ENCODE assay signal across 13 mouse cellular contexts in the genomic region with DNA sequence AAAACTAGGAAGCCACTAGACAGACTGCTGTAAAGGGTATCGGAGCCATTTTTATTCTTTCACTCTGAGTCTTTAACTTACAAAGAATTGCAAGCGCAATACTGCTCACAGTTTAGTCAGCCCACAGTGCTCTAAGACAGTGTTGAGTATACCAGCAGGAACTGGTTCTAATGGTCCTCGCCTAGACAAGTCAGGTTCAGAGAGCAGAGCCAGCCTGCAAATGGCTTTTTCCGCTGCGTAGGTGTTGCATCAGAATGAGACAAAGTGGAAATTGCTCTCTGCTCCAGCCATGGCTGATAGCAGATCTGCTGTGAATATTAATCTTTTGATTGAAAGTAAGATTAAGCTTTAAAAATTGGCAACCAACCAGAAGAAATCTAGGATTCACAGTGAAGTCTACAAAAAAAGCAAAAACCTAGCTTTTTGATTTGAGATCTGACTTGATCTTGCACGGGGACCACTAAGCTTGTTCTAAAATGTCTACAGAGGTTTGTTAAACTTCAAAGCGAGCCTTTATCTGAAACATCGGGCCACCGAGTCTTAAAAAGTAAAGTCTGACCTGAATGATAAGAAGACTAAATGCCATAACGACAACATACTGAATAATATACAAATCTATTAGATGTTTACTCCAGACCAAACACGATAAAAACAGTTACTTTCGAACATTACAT. TPM values are rescaled to one million over a fixed set of nuclear protein-coding genes. Genes with fewer than 3 reads are reported as not detected.
A peak's percentile ranks its signal among the peaks of the same experiment; 100 is the strongest.
DNase-seq lines count a peak whose midpoint lies in the region; ATAC-seq lines count a peak whose summit lies in the region.
"Had no signal": no experiment of that assay in that cellular context is flagged by ENCODE, and none has a peak within 500 bp of the region (broad histone marks: within the 10 kb centered on the region; RNA-seq: fewer than 3 reads in every experiment).

No protein-coding gene starts in this region.

- WGBS in neural tube, embryonic 12.5 days = 76% methylated on average over 12 of the region's 12 CpGs
- WGBS in hindbrain, embryonic 14.5 days = 58% methylated on average over 12 of the region's 12 CpGs
- 52% methylated on average over 12 of the region's 12 CpGs for WGBS in neural tube, embryonic 15.5 days

- no peak overlapping the region; the same call in 1 of the 2 replicates for H3K27ac ChIP-seq in neural tube, embryonic 12.5 days
- peak overlapping the region; percentile 83 for H3K27ac ChIP-seq in hindbrain, embryonic 14.5 days
- H3K27ac ChIP-seq in neural tube, embryonic 15.5 days (replicated peaks) = peak overlapping the region; percentile 71
- H3K27ac ChIP-seq: gastrocnemius, adult 2 months; liver, embryonic 14.5 days had no signal

- peaks cover 14% of the 10 kb centered on the region for H3K4me1 ChIP-seq in neural tube, embryonic 12.5 days
- peaks cover 27% of the 10 kb centered on the region for H3K4me1 ChIP-seq in hindbrain, embryonic 14.5 days (replicated peaks; ENCODE audit: control insufficient read depth, insufficient read depth, low read length)
- peaks cover 21% of the 10 kb centered on the region for H3K4me1 ChIP-seq in neural tube, embryonic 15.5 days

- H3K4me2 ChIP-seq in neural tube, embryonic 12.5 days (replicated peaks) = no peak overlapping the region
- peak overlapping the region; percentile 30 for H3K4me2 ChIP-seq in hindbrain, embryonic 14.5 days (replicated peaks)
- peak overlapping the region; percentile 33 for H3K4me2 ChIP-seq in neural tube, embryonic 15.5 days

- peak; percentile 17 for DNase-seq in cerebellum, adult 11 months
- DNase-seq in cerebellum, adult 11-12 months = no peak
- DNase-seq in neural tube, embryonic 10.5 days (ENCODE audit: extremely low spot score, low spot score) = no peak
- DNase-seq in hindbrain, embryonic 14.5 days (ENCODE audit: low spot score) = peak; percentile 23
- DNase-seq: gastrocnemius, adult 2 months; thymus, postnatal 14 days had no signal

- H3K27me3 ChIP-seq in neural tube, embryonic 12.5 days (replicated peaks) = no peaks in the 10 kb centered on the region
- H3K27me3 ChIP-seq in hindbrain, embryonic 14.5 days (ENCODE audit: control insufficient read depth, insufficient read depth, low read length) = no peaks in the 10 kb centered on the region
- H3K27me3 ChIP-seq in neural tube, embryonic 15.5 days (replicated peaks) = no peaks in the 10 kb centered on the region

- peak; percentile 65 for ATAC-seq in neural tube, embryonic 12.5 days (ENCODE audit: low FRiP score, low read depth)
- peak; percentile 56 for ATAC-seq in hindbrain, embryonic 14.5 days (ENCODE audit: low FRiP score)
- ATAC-seq in neural tube, embryonic 15.5 days (ENCODE audit: low FRiP score) = peak; percentile 49; the same call in 1 of the 2 replicates
- no peak for ATAC-seq in erythroid progenitor cell, adult 5-6 weeks (replicated peaks; ENCODE audit: low FRiP score, poor library complexity, severe bottlenecking)
- no peak for ATAC-seq in inflammation-experienced regulatory T-cells, adult 6 months
- ATAC-seq: intestine, postnatal 0 days had no signal

- no peak overlapping the region for H3K4me3 ChIP-seq in neural tube, embryonic 12.5 days
- H3K4me3 ChIP-seq in hindbrain, embryonic 14.5 days (replicated peaks; ENCODE audit: low read length) = no peak overlapping the region
- no peak overlapping the region for H3K4me3 ChIP-seq in neural tube, embryonic 15.5 days (replicated peaks)
- H3K4me3 ChIP-seq: gastrocnemius, adult 2 months had no signal

- H3K9me3 ChIP-seq in neural tube, embryonic 12.5 days = no peaks in the 10 kb centered on the region
- H3K9me3 ChIP-seq in hindbrain, embryonic 14.5 days (ENCODE audit: control insufficient read depth, low read length) = no peaks in the 10 kb centered on the region
- no peaks in the 10 kb centered on the region for H3K9me3 ChIP-seq in neural tube, embryonic 15.5 days (replicated peaks)

- H3K9ac ChIP-seq in neural tube, embryonic 12.5 days = no peak overlapping the region
- no peak overlapping the region for H3K9ac ChIP-seq in hindbrain, embryonic 14.5 days
- H3K9ac ChIP-seq in neural tube, embryonic 15.5 days (replicated peaks) = no peak overlapping the region
- H3K9ac ChIP-seq: liver, embryonic 14.5 days had no signal

- H3K36me3 ChIP-seq in neural tube, embryonic 12.5 days = no peaks in the 10 kb centered on the region
- 0 out of 2 replicates have a peak, but pooled peaks cover 11% of the 10 kb centered on the region for H3K36me3 ChIP-seq in hindbrain, embryonic 14.5 days (replicated peaks; ENCODE audit: control insufficient read depth, insufficient read depth)
- no peaks in the 10 kb centered on the region for H3K36me3 ChIP-seq in neural tube, embryonic 15.5 days

RNA-seq across cellular contexts. Expression of gene Nap1l5, which starts 25.8 kb away (rescaled TPM):
- 67.1 and 72.7 TPM in 2 replicates for polyA plus RNA-seq in neural tube, embryonic 12.5 days (2016; fragmentation: Nextera tagmentation; extraction: Ambion mirVana)
- 338 and 425 TPM in 2 replicates for polyA plus RNA-seq in hindbrain, embryonic 14.5 days (2014; fragmentation: Nextera tagmentation; extraction: Ambion mirVana)
- polyA plus RNA-seq in neural tube, embryonic 15.5 days (2015; fragmentation: Nextera tagmentation; extraction: Ambion mirVana) = 485 and 560 TPM in 2 replicates
- not detected in 2 replicates for total RNA-seq in erythroid progenitor cell, adult 5-6 weeks (2015; ENCODE audit: low replicate concordance)
- total RNA-seq in erythroid progenitor cell, adult 5-6 weeks (2017; ENCODE audit: low replicate concordance) = not detected in 2 replicates
- under 1 TPM in 1 of 3 experiments, not detected in 2; 0.20 TPM for polyA plus RNA-seq in inflammation-experienced regulatory T-cells, adult 6 months (2017; shearing (Covaris generic))
- total RNA-seq: neutrophil, adult 5-6 weeks had no signal

Comparison
In these comparisons a context has a peak if more than half of its experiments do, and no peak if none do; other contexts are left out.
1. DNase-seq: peak in cerebellum, adult 11 months (single experiment) and hindbrain, embryonic 14.5 days (single experiment); none in cerebellum, adult 11-12 months (single experiment) and neural tube, embryonic 10.5 days (single experiment).
2. ATAC-seq: peak in neural tube, embryonic 12.5 days (single experiment), hindbrain, embryonic 14.5 days (single experiment) and neural tube, embryonic 15.5 days (single experiment); none in erythroid progenitor cell, adult 5-6 weeks (single experiment) and inflammation-experienced regulatory T-cells, adult 6 months (single experiment).
3. RNA of gene Nap1l5, which starts 25.8 kb away (polyA plus RNA-seq): 485 to 560 TPM in neural tube, embryonic 15.5 days, 338 to 425 TPM in hindbrain, embryonic 14.5 days and 67.1 to 72.7 TPM in neural tube, embryonic 12.5 days; 0.20 TPM in inflammation-experienced regulatory T-cells, adult 6 months; every median in the first group is over 10 times any median in the second.